Mouse (Mus musculus) liver, embryonic 15.5 days (tissue): ENCODE results near the gene Ifi209. TPM values are rescaled to one million over a fixed set of nuclear protein-coding genes. Genes with fewer than 3 reads are reported as not detected.
"Not testable (repeated sequence)": the region's sequence is repeated elsewhere in the genome, so short reads cannot be mapped to it uniquely, and the experiment has no call there.

Experiments
- ATAC-seq: fragments of 200-750 bp; cut with Nextera tagmentation; 2 replicates; pipeline ENCODE4 v1.8.0; 2017; ENCODE audit warnings: moderate number of reproducible peaks, mild to moderate bottlenecking, moderate library complexity; ENCODE audit not compliant: insufficient read depth
- H3K27ac ChIP-seq: fragments of 300-500 bp; sonication (generic); replicated peaks from 2 replicates; pipeline ENCODE4 v1.5.1; 2015; ENCODE audit warnings: mild to moderate bottlenecking, inconsistent platforms
- H3K27me3 ChIP-seq: fragments of 300-500 bp; sonication (generic); 2 replicates; pipeline ENCODE4 v1.6.1; 2015; ENCODE audit warnings: mild to moderate bottlenecking, inconsistent platforms
- H3K36me3 ChIP-seq: fragments of 300-500 bp; sonication (generic); replicated peaks from 2 replicates; pipeline ENCODE4 v1.6.1; 2015; ENCODE audit warnings: moderate library complexity, mild to moderate bottlenecking, inconsistent platforms
- H3K4me1 ChIP-seq: fragments of 300-500 bp; sonication (generic); replicated peaks from 2 replicates; pipeline ENCODE4 v1.6.1; 2015; ENCODE audit warnings: inconsistent platforms
- H3K4me2 ChIP-seq: fragments of 300-500 bp; sonication (generic); 2 replicates; pipeline ENCODE4 v1.6.1; 2015; ENCODE audit warnings: moderate library complexity, mild to moderate bottlenecking, inconsistent platforms
- H3K4me3 ChIP-seq: fragments of 300-500 bp; sonication (generic); replicated peaks from 2 replicates; pipeline ENCODE4 v1.5.1; 2015; ENCODE audit warnings: mild to moderate bottlenecking, inconsistent platforms
- H3K9ac ChIP-seq: fragments of 300-500 bp; sonication (generic); 2 replicates; pipeline ENCODE4 v1.6.1; 2015; ENCODE audit warnings: moderate library complexity, mild to moderate bottlenecking, inconsistent platforms
- H3K9me3 ChIP-seq: fragments of 300-500 bp; sonication (generic); replicated peaks from 2 replicates; pipeline ENCODE4 v1.6.1; 2016; ENCODE audit warnings: inconsistent platforms
- WGBS: fragments of 180-500 bp; shearing (Covaris S2); methylation state at CpG from one replicate; pipeline ENCODE4 v1.1.7; 2015; ENCODE audit warnings: mixed read lengths; ENCODE audit not compliant: insufficient replicate concordance; 5-methylcytosine and 5-hydroxymethylcytosine counted together
- microRNA-seq: library from miRNA; unstranded; fragments of <30 nt; microRNA quantifications from one replicate; pipeline ENCODE4, GENCODE M21; 2016
- polyA plus RNA-seq: library from polyadenylated mRNA; unstranded; fragments of >200 nt; fragmentation: Nextera tagmentation; extraction: Ambion mirVana; gene quantifications from 2 replicates; pipeline ENCODE4 v1.2.1, GENCODE M21; 2015

Gene Ifi209
- polyA plus RNA-seq, 1 experiment from 2014 or later = 0.90 TPM

GRCm38 (mm10) chr1:173678605-173679004, 47.9 kb downstream of the Ifi209 start:
- H3K36me3 ChIP-seq, H3K9ac ChIP-seq, H3K4me3 ChIP-seq, H3K4me2 ChIP-seq, H3K4me1 ChIP-seq, H3K27me3 ChIP-seq, H3K27ac ChIP-seq, H3K9me3 ChIP-seq, ATAC-seq: not testable (repeated sequence)
- WGBS = 47% methylated on average over 1 of the region's 1 CpGs

- Histone ChIP-seq H3K9me3 (no peaks in the 10 kb centered on the region), H3K4me1 (no peaks in the 10 kb centered on the region), H3K36me3 (no peaks in the 10 kb centered on the region), H3K27me3 (no peaks in the 10 kb centered on the region), H3K4me3 (no peak overlapping the region), H3K4me2 (no peak overlapping the region), H3K9ac (no peak overlapping the region), H3K27ac (no peak overlapping the region)
- WGBS = 35% methylated on average over 1 of the region's 1 CpGs
- no peak for ATAC-seq
These were observed 63.6 kb downstream of the Ifi209 start for GRCm38 (mm10) chr1:173694270-173694669.

Small RNAs within 50 kb of the gene (microRNA-seq; reads per million reads assigned to microRNA genes)
- gene Gm44339 = not detected

Other genes with a start within 250 kb of the Ifi209 start
- gene Ifi206, start 139.9 kb upstream of the Ifi209 start, polyA plus RNA-seq = 0.10 and 0.18 TPM in 2 replicates
- gene Ifi214, start 95.0 kb upstream of the Ifi209 start, polyA plus RNA-seq = 0.02 TPM in 1 of 2 replicates, not detected in the other
- gene Ifi213, start 31.6 kb upstream of the Ifi209 start, polyA plus RNA-seq = 0.17 and 0.38 TPM in 2 replicates
- not detected in 2 replicates for gene Ifi208, start 42.8 kb downstream of the Ifi209 start, polyA plus RNA-seq
- 1.3 and 1.4 TPM in 2 replicates for gene Ifi207, start 110.8 kb downstream of the Ifi209 start, polyA plus RNA-seq
- 4.5 and 4.9 TPM in 2 replicates for gene Ifi204, start 136.0 kb downstream of the Ifi209 start, polyA plus RNA-seq